Comparison of ENCODE assay signal across 31 mouse cellular contexts in genomic region chr17:25441417-25441816, GRCm38 (mm10). TPM values are rescaled to one million over a fixed set of nuclear protein-coding genes. Genes with fewer than 3 reads are reported as not detected.
"Had no signal": no experiment of that assay in that cellular context is flagged by ENCODE, and none has a peak within 500 bp of the region (broad histone marks: within the 10 kb centered on the region; RNA-seq: fewer than 3 reads in every experiment).

No protein-coding gene starts in this region.

- H3K9me3 ChIP-seq: heart, embryonic 10.5 days; heart, embryonic 12.5 days; hindbrain, embryonic 10.5 days; hindbrain, embryonic 12.5 days; intestine, embryonic 15.5 days; limb, embryonic 13.5 days had no signal

- H3K9ac ChIP-seq: heart, embryonic 12.5 days; hindbrain, embryonic 12.5 days; hindbrain, embryonic 14.5 days; intestine, embryonic 15.5 days; limb, embryonic 13.5 days had no signal

- H3K36me3 ChIP-seq: heart, embryonic 10.5 days; heart, embryonic 12.5 days; hindbrain, embryonic 10.5 days; hindbrain, embryonic 12.5 days; intestine, embryonic 15.5 days; limb, embryonic 13.5 days had no signal

- H3K27ac ChIP-seq: gastrocnemius, adult 2 months; hindbrain, embryonic 10.5 days; hindbrain, embryonic 12.5 days; hindbrain, embryonic 14.5 days; intestine, embryonic 15.5 days; layer of hippocampus, adult 2 months; limb, embryonic 13.5 days had no signal

- ATAC-seq: forebrain, embryonic 16.5 days; hindbrain, embryonic 16.5 days; inflammation-experienced regulatory T-cells, adult 6 months; intestine, embryonic 15.5 days; intestine, postnatal 0 days had no signal

- DNase-seq: gastrocnemius, adult 2 months; gastrocnemius, postnatal 10 days; gastrocnemius, postnatal 25 days; heart, adult 18-20 months; heart, postnatal 10 days; heart, postnatal 4 days; kidney, adult 18-20 months; kidney, adult 8-10 months; kidney, postnatal 10 days; kidney, postnatal 25 days; kidney, postnatal 4 days; layer of hippocampus, postnatal 36 days had no signal

- H3K4me2 ChIP-seq: heart, embryonic 12.5 days; hindbrain, embryonic 12.5 days; hindbrain, embryonic 14.5 days; intestine, embryonic 15.5 days; limb, embryonic 13.5 days had no signal

- H3K4me3 ChIP-seq: gastrocnemius, adult 2 months; heart, embryonic 10.5 days; heart, embryonic 12.5 days; hindbrain, embryonic 10.5 days; hindbrain, embryonic 12.5 days; intestine, embryonic 15.5 days; layer of hippocampus, adult 2 months; limb, embryonic 13.5 days had no signal

- H3K27me3 ChIP-seq: heart, embryonic 12.5 days; intestine, embryonic 15.5 days; limb, embryonic 13.5 days had no signal

RNA-seq across cellular contexts. Expression of gene Cacna1h, which starts 7.8 kb away (rescaled TPM):
- total RNA-seq: granulocyte monocyte progenitor cell, adult 5-6 weeks had no signal
- polyA plus RNA-seq: inflammation-experienced regulatory T-cells, adult 6 months had no signal

RNA-seq across cellular contexts. Expression of gene Tekt4, which starts 13.0 kb away (rescaled TPM):
- total RNA-seq: gastrocnemius, adult 2 months; gastrocnemius, postnatal 10 days; gastrocnemius, postnatal 25 days; gastrocnemius, postnatal 4 days; granulocyte monocyte progenitor cell, adult 5-6 weeks; heart, postnatal 10 days; heart, postnatal 25 days had no signal
- polyA plus RNA-seq: inflammation-experienced regulatory T-cells, adult 6 months; intestine, embryonic 15.5 days; intestine, postnatal 0 days; kidney, embryonic 14.5 days; kidney, embryonic 16.5 days; limb, embryonic 11.5 days; limb, embryonic 13.5 days had no signal

RNA-seq across cellular contexts. Expression of gene Sstr5, which starts 55.7 kb away (rescaled TPM):
- total RNA-seq: gastrocnemius, adult 2 months; gastrocnemius, postnatal 10 days; gastrocnemius, postnatal 25 days; gastrocnemius, postnatal 4 days; granulocyte monocyte progenitor cell, adult 5-6 weeks; heart, adult 18-20 months; heart, adult 8-10 months; heart, postnatal 10 days; heart, postnatal 25 days; heart, postnatal 4 days had no signal
- polyA plus RNA-seq: hindbrain, embryonic 12.5 days; inflammation-experienced regulatory T-cells, adult 6 months; kidney, embryonic 14.5 days; kidney, embryonic 16.5 days had no signal
